Mouse (Mus musculus): Measurements from ENCODE around the gene Exph5.

DNA sequence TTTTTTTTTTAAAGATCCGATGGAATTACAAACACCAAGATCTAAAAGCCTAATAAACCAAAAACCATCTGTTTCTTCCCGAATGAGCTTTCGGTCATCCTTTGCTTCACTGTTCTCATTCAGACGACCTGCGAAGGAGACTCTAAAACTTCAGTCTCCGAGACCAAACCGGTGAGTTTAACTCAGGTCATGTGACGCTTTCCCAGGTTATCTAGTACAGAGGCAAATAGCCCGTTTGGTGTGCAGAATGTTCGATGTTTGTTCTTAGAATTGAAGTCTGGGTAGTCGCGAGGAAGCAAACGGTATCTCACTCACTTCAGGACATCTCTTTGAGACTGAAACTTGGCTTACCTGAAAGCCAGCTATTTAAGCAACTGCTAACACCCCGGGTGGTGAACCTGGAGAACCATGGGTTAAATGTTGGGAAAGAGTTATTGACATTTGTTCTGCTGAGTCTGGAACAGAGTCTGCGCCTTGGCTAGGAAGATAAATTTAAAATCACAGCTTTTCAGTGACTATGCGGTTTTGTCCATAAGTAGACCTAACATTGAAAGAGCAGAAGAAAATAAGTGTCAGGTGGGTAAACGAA lies 39.0 kb downstream of the Exph5 start:
- TF ChIP-seq CTCF (IDR thresholded peaks at IDR 0.05; ENCODE audit: borderline replicate concordance, insufficient read depth, low read depth, low read length) (no peak), POLR2A (IDR thresholded peaks at IDR 0.05; ENCODE audit: borderline replicate concordance, insufficient read depth, low read length) (no peak)

Measured in cerebellum, adult 2 months (tissue).